Mouse (Mus musculus): ENCODE results near the gene Hist1h2bl. TPM values are rescaled to one million over a fixed set of nuclear protein-coding genes. Genes with fewer than 3 reads are reported as not detected.

Gene Hist1h2bl
- not detected for polyA plus RNA-seq (2014; fragmentation: Illumina TruSeq; extraction: RNeasy Lipid Tissue Mini Kit (QIAGEN cat#74804); ENCODE audit: low replicate concordance)

DNA sequence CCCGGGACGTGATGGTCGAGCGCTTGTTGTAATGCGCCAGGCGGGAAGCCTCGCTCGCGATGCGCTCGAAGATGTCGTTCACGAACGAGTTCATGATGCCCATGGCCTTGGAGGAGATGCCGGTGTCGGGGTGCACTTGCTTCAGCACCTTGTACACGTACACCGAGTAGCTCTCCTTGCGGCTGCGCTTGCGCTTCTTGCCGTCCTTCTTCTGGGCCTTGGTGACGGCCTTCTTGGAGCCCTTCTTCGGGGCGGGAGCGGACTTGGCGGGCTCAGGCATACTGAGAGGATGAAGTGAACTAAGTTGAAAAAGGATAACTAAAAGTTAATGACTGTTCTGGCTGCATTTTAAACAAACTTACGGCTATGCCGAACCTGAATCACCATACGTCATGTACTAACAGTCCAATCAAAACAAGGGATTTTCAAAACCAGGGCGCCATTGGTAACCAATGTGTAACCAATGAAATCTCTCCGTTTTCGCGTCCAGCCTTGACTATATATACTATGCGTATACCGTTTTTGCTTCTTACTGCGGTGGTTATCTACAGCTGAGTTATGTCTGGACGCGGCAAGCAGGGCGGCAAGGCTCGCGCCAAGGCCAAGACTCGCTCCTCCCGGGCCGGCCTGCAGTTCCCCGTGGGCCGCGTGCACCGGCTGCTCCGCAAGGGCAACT lies at the start of gene Hist1h2bl, which contains the start of gene Hist1h2ai:
Gene Hist1h2bl, minus strand, starts transcription at position 280 of the 676 bp plus-strand sequence.
Gene Hist1h2ai, plus strand, starts transcription at position 559 of the 676 bp plus-strand sequence.

GRCm38 (mm10) chr13:21753524-21754285 lies 37.8 kb upstream of the Hist1h2bl start, which contains the start of the genes Hist1h2ak and Hist1h2bn:
Gene Hist1h2ak, minus strand, starts transcription at chr13:21753827.
Gene Hist1h2bn, plus strand, starts transcription at chr13:21754123.

GRCm38 (mm10) chr13:21750159-21751017 lies 34.4 kb upstream of the Hist1h2bl start, which contains the start of gene Hist1h4k:
Gene Hist1h4k, minus strand, starts transcription at chr13:21750505.

GRCm38 (mm10) chr13:21734906-21735767 lies 19.2 kb upstream of the Hist1h2bl start, which contains the start of gene Hist1h4j:
Gene Hist1h4j, plus strand, starts transcription at chr13:21735064.

DNA sequence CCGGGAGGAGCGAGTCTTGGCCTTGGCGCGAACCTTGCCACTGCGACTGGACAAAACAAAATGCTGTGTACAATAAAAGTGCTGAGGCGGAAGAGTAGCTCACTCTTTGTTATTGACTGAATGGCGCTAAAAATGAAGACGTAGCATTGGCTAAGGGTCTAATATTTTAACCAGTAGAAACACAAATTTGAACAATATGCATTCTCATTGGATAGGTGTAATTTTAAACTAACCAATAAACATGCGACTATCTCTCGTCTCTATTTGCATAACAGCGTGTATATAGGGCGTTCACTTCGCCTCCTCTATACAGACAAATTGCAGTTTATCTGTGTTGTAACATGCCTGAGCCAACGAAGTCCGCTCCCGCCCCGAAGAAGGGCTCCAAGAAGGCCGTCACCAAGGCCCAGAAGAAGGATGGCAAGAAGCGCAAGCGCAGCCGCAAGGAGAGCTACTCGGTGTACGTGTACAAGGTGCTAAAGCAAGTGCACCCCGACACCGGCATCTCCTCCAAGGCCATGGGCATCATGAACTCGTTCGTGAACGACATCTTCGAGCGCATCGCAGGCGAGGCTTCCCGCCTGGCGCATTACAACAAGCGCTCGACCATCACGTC lies 5.9 kb upstream of the Hist1h2bl start, which contains the start of gene Hist1h2bm:
Gene Hist1h2bm, plus strand, starts transcription at position 288 of the 616 bp plus-strand sequence.

GRCm38 (mm10) chr13:21717397-21718357 lies 1.7 kb upstream of the Hist1h2bl start, which contains the start of gene Hist1h3h:
Gene Hist1h3h, plus strand, starts transcription at chr13:21717659.

DNA sequence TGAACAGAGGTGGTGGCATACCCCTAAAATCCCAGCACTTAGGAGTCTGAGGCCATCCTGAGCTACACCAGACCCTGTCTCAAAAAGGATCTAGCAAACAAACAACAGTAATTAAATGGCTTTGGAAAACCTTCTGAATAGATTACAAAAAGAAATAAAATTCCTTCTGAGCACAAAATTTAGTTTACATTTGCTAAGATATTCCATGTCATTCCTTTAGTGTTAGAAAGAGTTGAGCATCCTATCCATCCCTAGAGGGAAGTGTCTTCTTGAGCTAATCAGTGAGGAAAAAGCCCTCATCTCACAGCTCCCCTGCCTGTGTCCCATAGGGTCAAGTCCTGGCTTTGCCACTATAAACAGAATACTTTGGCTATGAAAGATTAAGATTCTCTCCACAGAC lies 18.1 kb downstream of the Hist1h2bl start, which contains the start of gene Olfr1359:
Gene Olfr1359, plus strand, starts transcription at position 301 of the 400 bp plus-strand sequence.

GRCm38 (mm10) chr13:21677305-21677704 lies 38.6 kb downstream of the Hist1h2bl start, which contains the start of gene Olfr1360:
Gene Olfr1360, minus strand, starts transcription at chr13:21677405.

Other genes starting within 250 kb of the Hist1h2bl start
- gene Nkapl, start 247.6 kb downstream of the Hist1h2bl start, polyA plus RNA-seq (2014; fragmentation: Illumina TruSeq; extraction: RNeasy Lipid Tissue Mini Kit (QIAGEN cat#74804); ENCODE audit: low replicate concordance), result not detected
- gene Zkscan4, start 237.2 kb downstream of the Hist1h2bl start, polyA plus RNA-seq (2014; fragmentation: Illumina TruSeq; extraction: RNeasy Lipid Tissue Mini Kit (QIAGEN cat#74804); ENCODE audit: low replicate concordance), result 0.33 TPM
- not detected for gene Gm10065, start 236.7 kb downstream of the Hist1h2bl start, polyA plus RNA-seq (2014; fragmentation: Illumina TruSeq; extraction: RNeasy Lipid Tissue Mini Kit (QIAGEN cat#74804); ENCODE audit: low replicate concordance)
- 4.2 TPM for gene AK157302, start 220.9 kb downstream of the Hist1h2bl start, polyA plus RNA-seq (2014; fragmentation: Illumina TruSeq; extraction: RNeasy Lipid Tissue Mini Kit (QIAGEN cat#74804); ENCODE audit: low replicate concordance)
- not detected for gene Gm11273, start 214.7 kb downstream of the Hist1h2bl start, polyA plus RNA-seq (2014; fragmentation: Illumina TruSeq; extraction: RNeasy Lipid Tissue Mini Kit (QIAGEN cat#74804); ENCODE audit: low replicate concordance)
- 15.6 TPM for gene Zkscan8, start 185.0 kb downstream of the Hist1h2bl start, polyA plus RNA-seq (2014; fragmentation: Illumina TruSeq; extraction: RNeasy Lipid Tissue Mini Kit (QIAGEN cat#74804); ENCODE audit: low replicate concordance)
- not detected for gene Olfr1366, start 173.3 kb downstream of the Hist1h2bl start, polyA plus RNA-seq (2014; fragmentation: Illumina TruSeq; extraction: RNeasy Lipid Tissue Mini Kit (QIAGEN cat#74804); ENCODE audit: low replicate concordance)
- not detected for gene Olfr1535, start 156.2 kb downstream of the Hist1h2bl start, polyA plus RNA-seq (2014; fragmentation: Illumina TruSeq; extraction: RNeasy Lipid Tissue Mini Kit (QIAGEN cat#74804); ENCODE audit: low replicate concordance)
- not detected for gene Olfr1364, start 134.4 kb downstream of the Hist1h2bl start, polyA plus RNA-seq (2014; fragmentation: Illumina TruSeq; extraction: RNeasy Lipid Tissue Mini Kit (QIAGEN cat#74804); ENCODE audit: low replicate concordance)
- gene Olfr1362, start 102.1 kb downstream of the Hist1h2bl start, polyA plus RNA-seq (2014; fragmentation: Illumina TruSeq; extraction: RNeasy Lipid Tissue Mini Kit (QIAGEN cat#74804); ENCODE audit: low replicate concordance), result not detected
- not detected for gene Olfr11, start 73.6 kb downstream of the Hist1h2bl start, polyA plus RNA-seq (2014; fragmentation: Illumina TruSeq; extraction: RNeasy Lipid Tissue Mini Kit (QIAGEN cat#74804); ENCODE audit: low replicate concordance)
- gene Olfr1361, start 52.8 kb downstream of the Hist1h2bl start, polyA plus RNA-seq (2014; fragmentation: Illumina TruSeq; extraction: RNeasy Lipid Tissue Mini Kit (QIAGEN cat#74804); ENCODE audit: low replicate concordance), result not detected
- not detected for gene Olfr1360, start 38.7 kb downstream of the Hist1h2bl start, polyA plus RNA-seq (2014; fragmentation: Illumina TruSeq; extraction: RNeasy Lipid Tissue Mini Kit (QIAGEN cat#74804); ENCODE audit: low replicate concordance)
- gene Olfr1359, start 18.0 kb downstream of the Hist1h2bl start, polyA plus RNA-seq (2014; fragmentation: Illumina TruSeq; extraction: RNeasy Lipid Tissue Mini Kit (QIAGEN cat#74804); ENCODE audit: low replicate concordance), result not detected
- not detected for gene Hist1h2ai, start 279 bp upstream of the Hist1h2bl start, polyA plus RNA-seq (2014; fragmentation: Illumina TruSeq; extraction: RNeasy Lipid Tissue Mini Kit (QIAGEN cat#74804); ENCODE audit: low replicate concordance)
- gene Hist1h3h, start 1.5 kb upstream of the Hist1h2bl start, polyA plus RNA-seq (2014; fragmentation: Illumina TruSeq; extraction: RNeasy Lipid Tissue Mini Kit (QIAGEN cat#74804); ENCODE audit: low replicate concordance), result not detected
- not detected for gene Hist1h2bm, start 5.9 kb upstream of the Hist1h2bl start, polyA plus RNA-seq (2014; fragmentation: Illumina TruSeq; extraction: RNeasy Lipid Tissue Mini Kit (QIAGEN cat#74804); ENCODE audit: low replicate concordance)
- 1.7 TPM for gene Hist1h4j, start 18.9 kb upstream of the Hist1h2bl start, polyA plus RNA-seq (2014; fragmentation: Illumina TruSeq; extraction: RNeasy Lipid Tissue Mini Kit (QIAGEN cat#74804); ENCODE audit: low replicate concordance)
- gene Hist1h4k, start 34.4 kb upstream of the Hist1h2bl start, polyA plus RNA-seq (2014; fragmentation: Illumina TruSeq; extraction: RNeasy Lipid Tissue Mini Kit (QIAGEN cat#74804); ENCODE audit: low replicate concordance), result not detected
- gene Hist1h2ak, start 37.7 kb upstream of the Hist1h2bl start, polyA plus RNA-seq (2014; fragmentation: Illumina TruSeq; extraction: RNeasy Lipid Tissue Mini Kit (QIAGEN cat#74804); ENCODE audit: low replicate concordance), result not detected
- not detected for gene Hist1h2bn, start 38.0 kb upstream of the Hist1h2bl start, polyA plus RNA-seq (2014; fragmentation: Illumina TruSeq; extraction: RNeasy Lipid Tissue Mini Kit (QIAGEN cat#74804); ENCODE audit: low replicate concordance)
- gene Hist1h1b, start 64.5 kb upstream of the Hist1h2bl start, polyA plus RNA-seq (2014; fragmentation: Illumina TruSeq; extraction: RNeasy Lipid Tissue Mini Kit (QIAGEN cat#74804); ENCODE audit: low replicate concordance), result not detected
- not detected for gene Hist1h3i, start 67.2 kb upstream of the Hist1h2bl start, polyA plus RNA-seq (2014; fragmentation: Illumina TruSeq; extraction: RNeasy Lipid Tissue Mini Kit (QIAGEN cat#74804); ENCODE audit: low replicate concordance)
- gene Hist1h2an, start 71.1 kb upstream of the Hist1h2bl start, polyA plus RNA-seq (2014; fragmentation: Illumina TruSeq; extraction: RNeasy Lipid Tissue Mini Kit (QIAGEN cat#74804); ENCODE audit: low replicate concordance), result not detected
- gene Hist1h2bp, start 71.3 kb upstream of the Hist1h2bl start, polyA plus RNA-seq (2014; fragmentation: Illumina TruSeq; extraction: RNeasy Lipid Tissue Mini Kit (QIAGEN cat#74804); ENCODE audit: low replicate concordance), result not detected
- 1.1 TPM for gene Hist1h2bq, start 94.1 kb upstream of the Hist1h2bl start, polyA plus RNA-seq (2014; fragmentation: Illumina TruSeq; extraction: RNeasy Lipid Tissue Mini Kit (QIAGEN cat#74804); ENCODE audit: low replicate concordance)
- gene Hist1h2ao, start 94.3 kb upstream of the Hist1h2bl start, polyA plus RNA-seq (2014; fragmentation: Illumina TruSeq; extraction: RNeasy Lipid Tissue Mini Kit (QIAGEN cat#74804); ENCODE audit: low replicate concordance), result not detected
- gene Hist1h4m, start 95.6 kb upstream of the Hist1h2bl start, polyA plus RNA-seq (2014; fragmentation: Illumina TruSeq; extraction: RNeasy Lipid Tissue Mini Kit (QIAGEN cat#74804); ENCODE audit: low replicate concordance), result not detected
- gene Hist1h4n, start 116.1 kb upstream of the Hist1h2bl start, polyA plus RNA-seq (2014; fragmentation: Illumina TruSeq; extraction: RNeasy Lipid Tissue Mini Kit (QIAGEN cat#74804); ENCODE audit: low replicate concordance), result not detected
- gene Hist1h2ap, start 117.4 kb upstream of the Hist1h2bl start, polyA plus RNA-seq (2014; fragmentation: Illumina TruSeq; extraction: RNeasy Lipid Tissue Mini Kit (QIAGEN cat#74804); ENCODE audit: low replicate concordance), result not detected
- 0.85 TPM for gene Hist1h2br, start 117.6 kb upstream of the Hist1h2bl start, polyA plus RNA-seq (2014; fragmentation: Illumina TruSeq; extraction: RNeasy Lipid Tissue Mini Kit (QIAGEN cat#74804); ENCODE audit: low replicate concordance)
- gene Zfp184, start 229.0 kb upstream of the Hist1h2bl start, polyA plus RNA-seq (2014; fragmentation: Illumina TruSeq; extraction: RNeasy Lipid Tissue Mini Kit (QIAGEN cat#74804); ENCODE audit: low replicate concordance), result 0.93 TPM

Data from small intestine, adult 10 weeks (tissue).